Mouse (Mus musculus) spleen, postnatal 4 days (tissue): Measurements from ENCODE around the gene Rhox12.

ENCODE experiments used
- DNase-seq, 2 experiments: peaks; one replicate each; pipeline ENCODE4 v3.0.0; 2022; ENCODE audit warnings: low spot score in 2 of 2

Rhox12 gene

DNA sequence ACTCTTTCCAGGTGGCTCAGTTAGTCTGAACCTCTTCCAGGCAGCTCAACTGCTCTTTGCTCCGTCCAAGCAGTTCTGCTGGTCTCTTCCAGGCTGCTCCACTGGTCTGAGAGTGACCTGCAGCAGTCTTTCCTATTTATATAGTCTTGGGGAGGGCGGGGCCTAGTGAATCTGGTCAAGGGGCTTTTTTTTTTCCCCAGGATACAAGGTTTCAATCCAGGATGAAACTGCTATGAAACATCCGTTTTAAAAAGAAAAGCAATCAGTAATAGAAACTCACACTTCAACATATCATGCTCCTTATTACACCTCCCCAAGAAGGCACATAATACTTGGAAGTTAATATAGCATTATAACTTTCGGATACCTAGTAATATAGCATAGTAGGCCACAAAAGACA is at the start of gene Rhox12:
Gene Rhox12 (minus strand): TSS at position 101 of the 400 bp plus-strand sequence.
- no peak for DNase-seq

DNA sequence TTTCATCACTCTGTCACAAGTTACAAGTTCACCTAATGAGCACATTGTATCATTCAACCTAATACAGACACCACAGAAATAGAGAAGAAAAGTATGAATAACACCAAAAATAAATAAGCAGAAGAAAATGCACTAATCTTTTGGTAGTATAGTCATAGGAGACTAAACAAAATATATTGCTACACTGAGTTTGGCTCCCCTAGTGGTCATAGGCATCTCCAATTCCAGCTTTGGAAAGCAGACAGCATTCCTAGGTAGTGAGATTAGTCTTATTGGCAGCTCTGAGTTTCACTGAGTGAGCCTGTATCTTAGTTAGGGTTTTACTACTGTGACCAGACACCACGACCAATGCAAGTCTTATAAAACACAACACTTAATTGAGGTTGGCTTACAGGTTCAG is 48.4 kb upstream of the Rhox12 start:
- DNase-seq: no peak

DNA sequence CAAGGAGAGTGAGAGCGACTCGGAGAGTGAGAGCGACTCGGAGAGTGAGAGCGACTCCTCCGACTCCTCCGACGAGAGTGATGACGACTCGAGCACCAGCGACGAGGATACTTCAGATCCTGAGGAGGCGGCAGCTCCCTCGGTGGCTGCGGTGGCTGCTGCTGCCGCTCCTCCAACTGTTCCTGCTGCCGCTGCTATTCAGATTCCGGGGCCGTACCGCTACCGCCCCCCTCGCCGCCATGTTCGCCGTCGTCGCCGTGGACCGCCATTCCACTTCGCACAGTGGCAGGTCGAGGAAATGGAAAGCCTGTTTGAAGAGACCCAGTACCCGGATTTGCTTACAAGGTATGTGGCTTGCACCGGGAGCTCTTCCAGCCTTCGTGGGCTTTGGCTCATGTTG is 10.8 kb upstream of the Rhox12 start:
- no peak for DNase-seq

DNA sequence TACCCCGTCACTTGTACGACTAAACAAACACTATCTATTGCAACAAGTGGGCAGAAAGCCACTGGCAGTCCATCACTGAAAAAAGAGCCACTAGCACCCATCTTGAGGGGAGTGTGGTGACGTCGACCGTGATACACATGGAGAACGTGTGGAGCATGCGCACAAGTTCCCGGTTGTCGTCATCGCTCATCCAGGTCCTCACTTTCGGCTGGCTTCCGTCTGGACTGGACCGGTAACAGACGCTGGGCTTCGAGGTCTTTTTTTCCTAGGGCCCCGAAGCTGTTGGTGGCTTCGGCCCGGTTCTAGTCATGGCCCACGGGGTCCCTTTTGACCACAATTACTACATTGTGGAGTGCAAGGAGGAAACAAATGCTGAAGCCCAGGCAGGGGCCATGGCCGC is 10.3 kb upstream of the Rhox12 start, which contains the start of gene Rhox13:
Gene Rhox13 (plus strand): TSS at position 238 of the 400 bp plus-strand sequence.
- DNase-seq: no peak

DNA sequence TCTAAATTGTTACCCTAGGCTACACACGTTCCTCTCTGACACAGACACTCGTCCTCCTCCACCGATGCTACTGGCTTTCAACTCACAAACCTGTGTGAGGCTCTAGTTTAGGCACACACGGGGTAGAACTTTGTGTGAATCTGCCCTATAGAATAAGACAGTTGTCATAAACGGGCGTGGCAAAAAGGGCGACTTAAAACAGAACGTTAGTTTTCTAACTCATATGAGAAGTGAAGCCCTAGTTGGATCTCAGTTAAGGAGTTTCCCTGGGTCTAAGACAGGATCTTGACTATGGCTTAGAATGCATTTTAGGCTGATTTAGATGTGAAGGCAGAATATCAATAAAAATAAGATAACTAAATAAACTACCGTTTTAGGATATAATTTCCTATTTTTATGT is 25.7 kb downstream of the Rhox12 start, which contains the start of gene Rhox11:
Gene Rhox11 (minus strand): TSS at position 101 of the 400 bp plus-strand sequence.
- DNase-seq: no peak

DNA sequence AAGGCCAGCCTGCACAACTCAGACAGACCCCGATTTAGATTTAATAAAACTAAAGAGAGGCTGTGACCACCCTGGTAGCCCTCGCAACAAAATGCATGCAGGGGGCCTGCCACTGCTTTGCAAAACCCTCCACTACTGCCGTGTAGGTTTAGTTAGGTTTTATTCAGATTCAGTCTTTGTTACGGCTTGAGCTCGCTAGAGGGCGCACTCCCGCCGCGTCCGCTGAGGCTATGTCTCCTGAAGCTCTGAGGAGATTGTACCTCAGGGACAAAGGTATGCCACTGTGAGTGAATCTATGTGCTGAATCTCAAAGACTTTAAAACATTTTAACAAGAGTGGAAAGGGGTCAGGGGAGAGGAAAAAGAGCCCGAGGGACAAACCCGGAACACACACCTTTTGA is 26.5 kb downstream of the Rhox12 start:
- peak; percentile 13 to 69 for DNase-seq

DNA sequence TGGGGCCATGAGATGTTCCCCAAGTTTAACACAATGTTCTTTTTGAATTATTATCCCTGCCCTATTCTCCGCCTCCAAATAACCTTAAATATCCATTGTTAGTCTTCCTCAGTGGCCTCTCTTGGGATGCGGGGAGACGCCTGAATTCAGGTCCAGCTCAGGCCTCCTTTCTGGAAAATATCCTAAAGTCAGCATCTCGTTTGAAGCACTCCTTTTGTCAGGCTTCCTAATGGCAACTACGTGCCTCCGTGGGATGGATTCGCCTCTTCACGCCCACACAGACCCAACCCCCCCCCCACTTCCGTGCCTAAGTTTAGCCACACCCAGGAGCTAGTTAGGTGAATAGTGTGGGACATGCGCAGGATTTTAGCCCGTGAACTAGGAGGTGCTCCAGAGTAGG is 44.5 kb downstream of the Rhox12 start, which contains the start of gene Rhox10:
Gene Rhox10 (plus strand): TSS at position 301 of the 400 bp plus-strand sequence.
- DNase-seq: no peak

DNA sequence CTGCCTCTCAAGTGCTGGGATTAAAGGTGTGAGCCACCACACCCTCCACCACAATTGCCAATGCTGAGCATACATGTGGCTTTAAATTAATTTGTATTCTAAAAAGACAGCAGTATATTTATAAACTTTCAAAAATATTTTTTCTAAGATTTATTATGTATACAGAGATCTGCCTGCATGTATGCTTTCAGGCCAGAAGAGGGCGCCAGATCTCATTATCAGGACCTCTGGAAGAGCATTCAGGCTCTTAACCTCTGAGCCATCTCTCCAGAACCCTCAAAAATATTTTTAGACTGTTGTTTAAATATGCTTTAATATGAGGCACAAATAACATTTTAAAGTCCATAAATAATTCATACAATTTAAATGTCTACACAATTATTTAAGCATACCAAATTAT is 49.2 kb downstream of the Rhox12 start:
- DNase-seq: no peak
